8 mouse cellular contexts compared by ENCODE assay signal in the genomic region with DNA sequence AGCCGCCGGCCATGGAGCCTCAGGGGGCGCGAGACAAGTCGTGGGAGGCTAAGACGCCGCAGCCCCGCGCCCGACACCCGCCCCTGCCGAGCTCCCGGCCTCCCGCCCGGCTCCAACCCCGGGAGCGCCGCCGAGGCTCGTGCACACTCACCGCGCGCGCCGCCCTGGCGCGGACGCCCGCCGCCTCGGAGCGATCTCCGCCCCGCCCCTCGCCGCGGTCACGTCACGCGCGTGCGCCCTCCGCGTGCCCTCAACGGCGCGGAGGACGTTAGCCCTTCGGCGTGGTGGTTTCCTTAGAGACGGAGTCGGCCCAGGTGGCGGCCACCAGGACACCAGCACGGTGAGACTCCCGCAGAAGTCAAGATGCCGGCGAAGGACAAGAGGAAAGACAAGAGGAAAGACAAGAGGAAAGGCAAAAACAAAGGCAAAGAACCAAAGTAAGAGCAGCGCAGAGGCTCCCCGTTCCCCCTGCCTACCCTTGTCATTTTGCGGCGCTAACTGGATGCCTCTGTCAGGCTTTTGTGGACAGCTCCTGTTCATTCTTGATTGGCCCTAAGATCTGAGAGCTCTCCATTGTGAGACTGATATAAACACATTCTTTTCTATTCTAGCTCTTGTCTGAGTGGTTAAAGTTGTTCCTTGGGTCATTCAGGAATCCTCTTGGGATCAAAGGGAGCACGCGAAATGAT. TPM values are rescaled to one million over a fixed set of nuclear protein-coding genes. Genes with fewer than 3 reads are reported as not detected.
A peak's percentile ranks its signal among the peaks of the same experiment; 100 is the strongest.
DNase-seq lines count a peak whose midpoint lies in the region; ATAC-seq lines count a peak whose summit lies in the region.

A gene (minus strand): TSS at position 211 of the 689 bp plus-strand sequence.
A gene (plus strand): TSS at position 253 of the 689 bp plus-strand sequence.

- 1% methylated on average over 60 of the region's 63 CpGs for WGBS in heart, embryonic 14.5 days
- 2% methylated on average over 59 of the region's 63 CpGs for WGBS in liver, embryonic 13.5 days (ENCODE audit: insufficient replicate concordance)
- 1% methylated on average over 62 of the region's 63 CpGs for WGBS in stomach, embryonic 16.5 days

- no peaks in the 10 kb centered on the region for H3K4me1 ChIP-seq in heart, embryonic 14.5 days (ENCODE audit: control insufficient read depth in 2 of 2, insufficient read depth in 2 of 2, low read length in 2 of 2)
- peaks cover 17% of the 10 kb centered on the region for H3K4me1 ChIP-seq in liver, embryonic 13.5 days (replicated peaks)
- H3K4me1 ChIP-seq in stomach, embryonic 16.5 days (ENCODE audit: control insufficient read depth, insufficient read depth, low read length): peaks cover 2% of the 10 kb centered on the region; the same call in 1 of the 2 replicates

- peak within 1 kb of the TSS; percentile 68 to 90 for H3K27ac ChIP-seq in heart, embryonic 14.5 days (replicated peaks in 1 of 2; ENCODE audit: control insufficient read depth in 1 of 2, insufficient read depth in 1 of 2, low read depth in 2 of 2, low read length in 2 of 2)
- peak within 1 kb of the TSS; percentile 75 for H3K27ac ChIP-seq in liver, embryonic 13.5 days
- H3K27ac ChIP-seq in stomach, embryonic 16.5 days (ENCODE audit: low read length): peak within 1 kb of the TSS; percentile 80

- peak within 1 kb of the TSS; percentile 78 to 90 for H3K4me3 ChIP-seq in heart, embryonic 14.5 days (ENCODE audit: control insufficient read depth in 1 of 2, insufficient read depth in 1 of 2, low read depth in 1 of 2, low read length in 2 of 2)
- H3K4me3 ChIP-seq in liver, embryonic 13.5 days (replicated peaks): peak within 1 kb of the TSS; percentile 83
- peak within 1 kb of the TSS; percentile 88 for H3K4me3 ChIP-seq in stomach, embryonic 16.5 days (replicated peaks; ENCODE audit: low read length)

- H3K9me3 ChIP-seq in heart, embryonic 14.5 days (ENCODE audit: control insufficient read depth, low read length): peaks cover 5% of the 10 kb centered on the region; the same call in 1 of the 2 replicates
- H3K9me3 ChIP-seq in liver, embryonic 13.5 days (replicated peaks): no peaks in the 10 kb centered on the region
- H3K9me3 ChIP-seq in stomach, embryonic 16.5 days (replicated peaks; ENCODE audit: control insufficient read depth, low read length): no peaks in the 10 kb centered on the region

- ATAC-seq in erythroid progenitor cell, adult 5-6 weeks (replicated peaks; ENCODE audit: low FRiP score, poor library complexity, severe bottlenecking): peak; percentile 94
- peak; percentile 90 for ATAC-seq in heart, embryonic 14.5 days (ENCODE audit: insufficient number of reproducible peaks, insufficient read depth, low FRiP score, low read depth)
- ATAC-seq in liver, embryonic 13.5 days (ENCODE audit: low read depth): peak; percentile 93
- ATAC-seq in stomach, embryonic 16.5 days (ENCODE audit: insufficient read depth, low FRiP score): peak; percentile 95

- peak within 1 kb of the TSS; percentile 81 for H3K4me2 ChIP-seq in heart, embryonic 14.5 days (ENCODE audit: low read length)
- peak within 1 kb of the TSS; percentile 98 for H3K4me2 ChIP-seq in liver, embryonic 13.5 days
- peak within 1 kb of the TSS; percentile 85 for H3K4me2 ChIP-seq in stomach, embryonic 16.5 days (ENCODE audit: low read depth, low read length)

- no peaks in the 10 kb centered on the region for H3K27me3 ChIP-seq in heart, embryonic 14.5 days (ENCODE audit: control insufficient read depth, insufficient read depth, low read length)
- 0 out of 2 replicates have a peak, but pooled peaks cover 4% of the 10 kb centered on the region for H3K27me3 ChIP-seq in liver, embryonic 13.5 days
- H3K27me3 ChIP-seq in stomach, embryonic 16.5 days (ENCODE audit: control insufficient read depth, insufficient read depth, low read length): no peaks in the 10 kb centered on the region

- peak within 1 kb of the TSS; percentile 90 for H3K9ac ChIP-seq in heart, embryonic 14.5 days (ENCODE audit: low read length)
- H3K9ac ChIP-seq in liver, embryonic 13.5 days: peak within 1 kb of the TSS; percentile 87
- peak within 1 kb of the TSS; percentile 89 for H3K9ac ChIP-seq in stomach, embryonic 16.5 days (ENCODE audit: low read length)

- no peaks in the 10 kb centered on the region for H3K36me3 ChIP-seq in heart, embryonic 14.5 days (ENCODE audit: control insufficient read depth, insufficient read depth, low read length)
- no peaks in the 10 kb centered on the region for H3K36me3 ChIP-seq in liver, embryonic 13.5 days
- no peaks in the 10 kb centered on the region for H3K36me3 ChIP-seq in stomach, embryonic 16.5 days (ENCODE audit: control insufficient read depth, insufficient read depth, low read length)

- DNase-seq in CD4-positive helper T cell, adult 2 months (ENCODE audit: low read depth, low spot score): peak; percentile 92
- DNase-seq in brain, embryonic 18.5 days (ENCODE audit: low read depth, low spot score): peak; percentile 66
- peak; percentile 94 for DNase-seq in kidney, postnatal 14 days
- DNase-seq in liver, embryonic 13.5 days: peak; percentile 77
- peak; percentile 85 for DNase-seq in neural tube, embryonic 10.5 days (ENCODE audit: extremely low spot score, low spot score)

RNA-seq across cellular contexts. Expression of the first gene that starts in this region (rescaled TPM):
- total RNA-seq in erythroid progenitor cell, adult 5-6 weeks (2015; ENCODE audit: low replicate concordance): 8.6 and 17.2 TPM in 2 replicates
- total RNA-seq in erythroid progenitor cell, adult 5-6 weeks (2017; ENCODE audit: low replicate concordance): 4.8 and 9.2 TPM in 2 replicates
- 33.2 and 37.9 TPM in 2 replicates for polyA plus RNA-seq in heart, embryonic 14.5 days (2014; fragmentation: Nextera tagmentation; extraction: Ambion mirVana)
- polyA plus RNA-seq in liver, embryonic 13.5 days (2015; fragmentation: Nextera tagmentation; extraction: Ambion mirVana): 11.5 and 14.1 TPM in 2 replicates
- 26.0 and 27.0 TPM in 2 replicates for polyA plus RNA-seq in stomach, embryonic 16.5 days (2015; fragmentation: Nextera tagmentation; extraction: Ambion mirVana)

RNA-seq across cellular contexts. Expression of the second gene that starts in this region (rescaled TPM):
- not detected in 2 replicates for total RNA-seq in erythroid progenitor cell, adult 5-6 weeks (2015; ENCODE audit: low replicate concordance)
- total RNA-seq in erythroid progenitor cell, adult 5-6 weeks (2017; ENCODE audit: low replicate concordance): 2.6 and 9.1 TPM in 2 replicates
- polyA plus RNA-seq in heart, embryonic 14.5 days (2014; fragmentation: Nextera tagmentation; extraction: Ambion mirVana): 1.7 and 1.8 TPM in 2 replicates
- 0.24 and 0.75 TPM in 2 replicates for polyA plus RNA-seq in liver, embryonic 13.5 days (2015; fragmentation: Nextera tagmentation; extraction: Ambion mirVana)
- 0.70 and 0.89 TPM in 2 replicates for polyA plus RNA-seq in stomach, embryonic 16.5 days (2015; fragmentation: Nextera tagmentation; extraction: Ambion mirVana)

Comparison
In these comparisons a context has a peak if more than half of its experiments do, and no peak if none do; other contexts are left out.
1. Peak in every context shown above with its lines: DNase-seq, ATAC-seq, H3K4me3 ChIP-seq and H3K27ac ChIP-seq.